Comparison of ENCODE assay signal across 20 mouse cellular contexts in the genomic region with DNA sequence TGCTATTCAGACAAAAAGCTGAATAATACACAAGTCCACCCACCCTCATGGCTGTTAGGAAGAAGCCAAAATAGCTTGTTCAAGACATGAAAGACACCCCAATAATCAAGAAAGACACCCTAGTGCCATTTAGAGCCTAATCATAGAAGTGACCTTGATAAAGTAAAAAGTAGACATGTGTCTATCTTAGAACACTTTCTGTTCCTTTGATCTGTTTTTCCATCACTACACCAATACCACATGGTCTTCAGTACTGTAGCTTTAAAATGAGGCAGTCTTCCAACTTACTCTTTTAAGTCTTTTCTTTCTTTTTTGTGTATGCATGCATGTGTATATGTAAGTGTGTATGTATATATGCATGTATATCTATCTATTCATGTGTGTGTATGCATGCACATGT.
"Had no signal": no experiment of that assay in that cellular context is flagged by ENCODE, and none has a peak within 500 bp of the region (broad histone marks: within the 10 kb centered on the region; RNA-seq: fewer than 3 reads in every experiment).

No protein-coding gene starts in this region.

- ATAC-seq: midbrain, embryonic 13.5 days; midbrain, embryonic 16.5 days had no signal

- H3K27ac ChIP-seq: layer of hippocampus, adult 2 months; liver, embryonic 15.5 days; lung, embryonic 15.5 days; midbrain, embryonic 10.5 days; midbrain, embryonic 13.5 days; neural tube, embryonic 13.5 days; stomach, postnatal 0 days had no signal

- H3K9me3 ChIP-seq: liver, embryonic 15.5 days; lung, embryonic 15.5 days; midbrain, embryonic 10.5 days; midbrain, embryonic 13.5 days; neural tube, embryonic 13.5 days had no signal

- DNase-seq: kidney, adult 18-20 months; kidney, adult 9 months; kidney, postnatal 14 days; kidney, postnatal 4 days; layer of hippocampus, adult 9-11 months; lung, adult 18-20 months; lung, postnatal 10 days; retina, postnatal 1 day; right cerebral cortex, postnatal 25 days; thymus, postnatal 25 days had no signal

- H3K4me3 ChIP-seq: layer of hippocampus, adult 2 months; liver, embryonic 15.5 days; lung, embryonic 15.5 days; midbrain, embryonic 10.5 days; midbrain, embryonic 13.5 days; myocyte; neural tube, embryonic 13.5 days had no signal

- H3K4me2 ChIP-seq: liver, embryonic 15.5 days; lung, embryonic 15.5 days; midbrain, embryonic 13.5 days; neural tube, embryonic 13.5 days had no signal

- H3K27me3 ChIP-seq: liver, embryonic 15.5 days; lung, embryonic 15.5 days; megakaryocyte, embryonic 14.5 days; midbrain, embryonic 13.5 days; neural tube, embryonic 13.5 days had no signal

- H3K4me1 ChIP-seq: lung, embryonic 15.5 days; midbrain, embryonic 13.5 days had no signal

- H3K9ac ChIP-seq: liver, embryonic 15.5 days; lung, embryonic 15.5 days; midbrain, embryonic 13.5 days; neural tube, embryonic 13.5 days had no signal

- H3K36me3 ChIP-seq: liver, embryonic 15.5 days; lung, embryonic 15.5 days; midbrain, embryonic 10.5 days; midbrain, embryonic 13.5 days; neural tube, embryonic 13.5 days had no signal
